Mouse (Mus musculus) c-Kit-positive CD71-negative TER-119-negative erythroid progenitor cells, embryonic 14.5 days (primary cell): ENCODE results near the gene Bsn.

ENCODE experiments used
- DNase-seq: peaks from one replicate; pipeline ENCODE4 v3.0.0-alpha.2; 2013; ENCODE audit warnings: low read depth

Gene Bsn

DNA sequence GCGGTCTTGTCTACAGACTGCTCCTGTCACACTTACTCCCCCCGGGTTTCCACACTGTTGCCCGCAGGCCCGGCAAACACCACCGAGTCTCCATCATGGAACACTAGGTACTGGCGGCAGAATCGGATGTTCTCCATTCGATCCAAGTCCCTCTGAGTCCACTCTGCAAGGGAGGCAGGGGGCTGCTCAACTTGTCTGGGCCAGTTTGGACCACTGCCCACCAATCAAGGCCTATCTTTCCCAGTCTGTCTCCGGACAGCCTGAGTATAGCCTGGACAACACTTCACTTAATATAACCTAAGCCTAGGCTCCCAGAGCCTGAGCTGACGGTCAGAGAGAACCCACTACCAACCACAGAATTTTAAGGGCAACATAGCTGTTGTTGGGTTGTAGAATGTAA lies 96.6 kb downstream of the Bsn start:
- no peak for DNase-seq

DNA sequence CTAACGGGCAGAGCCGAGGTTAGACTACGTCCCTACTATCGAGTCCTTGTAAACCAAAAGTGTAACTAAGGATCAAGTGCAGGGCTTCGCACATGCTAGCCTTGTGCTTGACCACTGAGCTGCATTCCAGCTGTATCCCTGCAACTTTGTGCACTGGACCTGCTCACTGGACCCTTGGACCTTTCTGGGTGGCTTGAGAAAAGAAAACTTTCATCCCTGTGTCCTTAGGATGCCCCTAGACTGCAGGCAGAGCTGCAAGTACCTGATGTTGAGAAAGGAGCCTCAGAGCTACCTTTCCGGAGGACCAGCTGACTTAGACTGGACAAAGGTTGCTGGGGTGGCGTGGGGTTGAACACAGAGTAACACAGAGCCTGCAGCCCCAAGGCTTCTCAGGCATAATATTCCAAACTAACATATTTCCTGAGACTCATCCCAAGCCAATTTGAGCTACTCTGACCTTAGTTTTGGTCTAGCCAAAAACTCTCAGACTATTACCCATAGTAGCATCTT lies 99.5 kb downstream of the Bsn start:
- DNase-seq = no peak

DNA sequence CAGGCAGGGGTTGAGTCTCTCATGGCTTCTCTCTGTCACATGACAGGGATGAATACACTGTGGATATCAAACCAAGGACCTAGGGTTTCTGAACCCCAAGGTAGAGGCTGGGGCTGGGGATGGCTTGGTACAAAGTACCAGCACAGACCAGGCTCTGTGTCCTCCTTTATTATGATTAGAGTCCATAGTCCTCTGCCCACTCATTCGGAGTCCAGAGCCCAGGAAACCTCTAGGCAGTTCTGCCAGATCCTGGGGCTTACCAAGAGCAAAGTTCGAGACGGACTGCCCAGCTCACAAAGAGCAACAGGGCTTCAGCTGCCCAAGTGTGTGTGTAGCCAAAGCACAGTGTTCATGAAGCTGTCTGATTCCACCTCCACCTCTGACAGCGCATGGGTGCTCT lies 104.9 kb downstream of the Bsn start:
- DNase-seq = no peak

DNA sequence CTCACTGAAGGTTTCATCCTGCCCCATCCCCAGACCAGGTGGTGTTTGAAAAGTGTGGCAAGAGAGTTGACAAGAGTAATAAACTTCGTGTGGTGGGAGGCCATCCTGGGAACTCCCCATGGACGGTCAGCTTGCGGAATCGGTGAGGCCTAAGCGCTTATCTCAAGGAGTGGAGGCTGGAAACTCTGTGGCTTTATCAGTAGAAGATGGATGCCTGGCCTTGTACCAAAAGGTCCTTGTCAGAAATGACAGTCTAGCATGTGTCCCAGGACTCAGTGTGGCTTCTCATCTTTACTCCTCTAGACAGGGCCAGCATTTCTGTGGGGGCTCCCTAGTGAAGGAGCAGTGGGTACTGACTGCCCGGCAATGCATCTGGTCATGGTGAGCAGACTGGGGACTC lies 106.6 kb downstream of the Bsn start:
- DNase-seq = no peak

DNA sequence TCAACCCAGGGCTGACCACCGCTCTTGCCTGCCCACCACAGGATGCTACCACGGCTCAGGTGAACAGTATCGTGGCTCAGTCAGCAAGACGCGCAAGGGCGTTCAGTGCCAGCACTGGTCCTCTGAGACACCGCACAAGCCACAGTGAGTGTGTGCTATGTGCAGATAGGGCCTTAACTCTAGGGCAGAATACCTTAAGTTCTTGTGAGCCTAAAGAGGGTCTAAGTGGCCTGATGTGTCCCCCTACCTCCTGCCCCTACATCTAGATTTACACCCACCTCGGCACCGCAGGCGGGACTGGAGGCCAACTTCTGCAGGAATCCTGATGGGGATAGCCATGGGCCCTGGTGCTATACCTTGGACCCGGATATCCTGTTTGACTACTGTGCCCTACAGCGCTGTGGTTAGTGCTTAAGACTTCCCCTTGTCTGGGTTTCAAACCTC lies 107.2 kb downstream of the Bsn start, which contains the start of gene Rnf123:
TSS of gene Rnf123 (minus strand) at position 359 of the 444 bp plus-strand sequence.
- no peak for DNase-seq

DNA sequence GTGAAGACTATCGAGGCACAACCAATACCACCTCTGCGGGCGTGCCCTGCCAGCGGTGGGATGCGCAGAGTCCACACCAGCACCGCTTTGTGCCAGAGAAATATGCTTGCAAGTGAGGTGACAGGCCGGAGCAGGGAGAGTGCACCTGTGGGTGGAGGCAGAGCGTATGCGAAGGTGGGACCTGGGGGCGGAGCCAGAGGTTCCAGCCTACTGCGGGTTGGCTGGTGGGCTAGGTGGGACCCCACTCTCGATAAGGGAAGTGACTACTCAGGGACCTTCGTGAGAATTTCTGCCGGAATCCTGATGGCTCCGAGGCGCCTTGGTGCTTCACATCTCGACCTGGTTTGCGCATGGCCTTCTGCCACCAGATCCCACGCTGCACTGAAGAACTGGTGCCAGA lies 107.6 kb downstream of the Bsn start:
- no peak for DNase-seq

DNA sequence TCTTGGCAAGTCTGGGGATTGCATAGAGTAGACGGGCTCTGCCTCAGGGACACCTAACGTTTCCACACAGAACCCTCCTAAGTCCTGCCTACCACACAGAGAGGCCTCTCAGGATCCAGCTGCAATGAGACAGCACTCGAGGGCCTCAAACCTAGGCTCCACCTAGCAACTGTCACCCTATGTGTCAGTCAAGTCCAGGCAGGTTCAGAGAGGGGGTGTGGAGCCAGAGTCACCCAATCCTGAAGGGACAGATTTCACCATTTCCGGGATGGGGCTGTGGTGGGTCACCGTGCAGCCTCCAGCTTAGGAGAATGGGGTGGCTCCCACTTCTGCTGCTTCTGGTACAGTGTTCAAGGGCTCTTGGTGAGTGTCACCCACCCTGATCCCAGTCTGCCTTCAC lies 110.0 kb downstream of the Bsn start, which contains the start of gene Mst1:
TSS of gene Mst1 (plus strand) at position 269 of the 400 bp plus-strand sequence.
- DNase-seq = no peak

DNA sequence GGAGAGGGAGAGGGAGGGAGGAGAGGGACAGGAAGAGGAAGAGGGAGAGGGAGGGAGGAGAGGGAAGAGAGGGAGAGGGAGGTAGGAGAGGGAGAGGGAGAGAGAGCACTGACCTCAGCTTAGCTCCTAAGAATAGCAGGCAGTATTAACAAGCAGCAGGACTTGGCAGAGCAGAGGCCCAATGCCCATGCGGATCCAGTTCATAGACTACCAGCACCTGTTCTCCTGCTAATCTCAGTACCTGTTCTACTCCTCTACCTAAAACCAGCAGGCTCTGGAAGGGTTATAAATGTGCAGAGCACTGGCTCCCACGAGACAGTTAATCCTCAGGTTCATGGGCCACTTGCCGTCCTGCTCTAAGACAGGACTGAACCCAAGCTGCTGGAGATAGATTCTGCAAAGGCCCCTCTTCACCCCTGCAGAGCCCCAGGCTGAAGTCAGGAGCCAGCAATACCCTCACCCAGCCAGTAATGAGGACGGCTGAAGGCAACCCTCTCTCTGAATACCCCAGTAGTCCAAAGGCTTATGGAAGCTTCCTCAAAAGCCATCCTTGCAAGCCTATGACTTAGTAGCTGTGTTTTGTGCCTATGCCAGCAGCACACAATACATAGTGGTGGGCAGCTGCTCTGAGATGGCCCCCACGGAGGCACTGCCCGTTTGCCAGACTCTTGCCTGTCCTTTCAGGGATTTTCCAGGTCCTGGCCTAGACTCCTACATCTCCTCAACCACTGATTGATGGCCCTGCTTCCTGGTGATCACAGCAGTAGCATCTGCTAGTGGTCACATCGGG lies 116.8 kb downstream of the Bsn start:
- no peak for DNase-seq

DNA sequence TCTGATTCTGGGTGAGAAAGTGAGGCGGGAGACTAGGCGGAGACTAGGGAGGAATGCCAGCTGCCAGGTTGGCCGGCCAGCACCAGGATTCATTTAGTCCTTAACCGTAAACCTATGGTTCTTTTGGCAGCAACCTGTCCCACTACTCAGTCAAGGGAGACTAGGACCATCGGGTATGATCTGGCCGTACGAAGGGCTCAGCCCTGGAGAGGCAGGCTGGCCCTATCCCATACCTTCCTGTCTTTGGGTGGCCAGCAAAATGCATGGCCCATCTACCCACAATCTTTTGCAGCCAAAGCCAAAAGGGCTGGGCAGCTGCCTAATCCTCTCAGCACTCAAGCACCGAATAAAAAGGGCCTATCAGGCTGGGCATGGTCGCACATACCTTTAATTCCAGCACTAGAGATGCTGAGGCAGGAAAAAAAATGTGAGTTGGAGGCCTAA lies 117.7 kb downstream of the Bsn start:
- no peak for DNase-seq

DNA sequence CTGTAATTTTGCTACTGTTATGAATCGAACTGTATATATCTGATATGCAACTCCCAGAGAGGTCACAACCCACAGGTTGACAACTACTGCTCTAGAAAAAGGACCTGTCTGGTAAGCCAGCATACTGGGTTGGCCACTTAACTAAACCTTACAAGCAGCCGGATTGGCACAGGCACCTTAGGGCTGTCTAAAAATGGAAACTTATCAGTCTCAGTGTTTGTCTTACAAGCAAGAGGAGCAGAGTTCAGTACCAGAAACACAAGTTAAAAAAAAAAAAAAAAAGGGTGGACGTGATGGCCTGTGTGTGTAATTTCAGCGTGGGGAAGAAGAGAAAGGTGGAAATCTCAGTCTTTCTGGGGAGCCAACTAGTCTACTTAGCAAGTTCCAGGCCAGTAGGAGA lies 118.4 kb downstream of the Bsn start:
- no peak for DNase-seq

DNA sequence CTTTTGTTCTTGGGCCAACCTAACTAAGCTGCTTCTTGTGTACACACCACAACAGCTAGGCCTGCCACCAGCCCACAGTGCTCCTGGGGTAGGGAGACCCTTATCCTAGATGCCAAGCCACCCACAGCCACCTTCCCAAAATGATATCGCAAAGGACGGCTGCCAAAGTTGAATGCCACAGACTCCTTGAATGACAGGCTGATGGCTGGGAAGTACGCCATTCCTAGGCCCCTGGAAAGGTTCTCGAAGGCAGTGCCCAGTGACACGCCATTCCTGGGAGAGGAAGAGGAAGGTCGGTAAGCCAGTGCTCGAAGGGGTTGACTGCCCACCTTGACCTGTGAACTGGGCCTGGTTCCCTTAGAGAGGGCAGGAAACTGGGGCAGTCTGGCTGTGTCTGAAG lies 120.7 kb downstream of the Bsn start:
- no peak for DNase-seq

DNA sequence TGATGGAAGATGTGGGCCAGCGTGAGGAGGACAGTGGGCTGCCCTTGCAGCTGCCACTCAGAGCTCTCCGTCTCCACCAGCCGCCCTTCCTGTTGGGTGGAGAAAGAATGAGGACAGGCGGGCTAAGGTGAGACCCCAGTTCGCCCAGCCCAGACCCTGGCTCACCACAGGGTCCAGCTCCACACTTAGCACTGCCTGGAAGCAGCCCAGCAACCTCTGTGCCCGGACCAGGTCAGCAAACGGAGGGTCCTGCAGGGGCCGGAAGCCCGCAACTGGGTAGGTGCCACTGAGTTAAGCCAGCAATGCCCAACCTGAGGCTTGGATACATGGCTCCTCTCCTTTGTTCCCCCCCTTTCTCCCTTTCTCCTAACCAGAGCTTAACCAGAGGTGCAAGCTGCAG lies 121.2 kb downstream of the Bsn start:
- DNase-seq = no peak

DNA sequence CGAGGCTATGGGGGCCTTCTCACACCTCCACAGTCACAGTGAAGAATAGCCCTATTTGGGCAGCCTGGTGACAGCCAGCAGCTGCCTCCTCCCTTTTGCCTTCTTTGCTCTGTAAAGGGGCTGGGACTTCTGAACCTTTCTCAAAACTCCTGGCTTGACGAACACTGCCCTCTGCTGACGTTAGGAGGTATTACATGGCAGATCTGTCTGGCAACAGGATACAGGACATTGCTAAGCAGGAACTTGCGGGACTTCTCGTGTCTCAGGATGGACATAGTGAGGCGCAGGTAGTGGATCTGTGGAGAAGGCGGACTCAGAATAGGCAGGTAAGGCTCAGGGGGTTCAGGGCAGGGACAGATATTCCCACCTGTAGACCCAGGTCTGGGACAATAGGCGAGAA lies 122.3 kb downstream of the Bsn start:
- peak; percentile 92 for DNase-seq

DNA sequence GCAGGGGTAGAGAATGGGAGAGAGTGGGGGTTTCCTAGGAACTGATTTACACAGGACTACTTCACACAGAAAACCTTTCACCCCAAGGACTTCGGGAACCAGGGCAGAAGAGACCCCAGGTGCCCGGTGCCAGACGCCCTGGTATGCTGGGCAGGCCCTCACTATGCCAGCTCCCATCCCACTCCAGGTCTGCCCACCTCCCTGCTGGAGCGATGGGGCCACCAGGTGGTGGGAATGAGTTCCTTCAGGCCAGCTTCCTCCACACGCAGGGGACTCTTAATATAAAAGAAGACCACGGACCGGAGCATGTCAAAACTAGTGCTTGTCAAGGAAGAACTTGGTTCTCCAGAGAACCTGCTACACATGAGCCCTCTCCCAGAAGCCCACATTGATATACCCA lies 123.0 kb downstream of the Bsn start:
- DNase-seq = no peak

DNA sequence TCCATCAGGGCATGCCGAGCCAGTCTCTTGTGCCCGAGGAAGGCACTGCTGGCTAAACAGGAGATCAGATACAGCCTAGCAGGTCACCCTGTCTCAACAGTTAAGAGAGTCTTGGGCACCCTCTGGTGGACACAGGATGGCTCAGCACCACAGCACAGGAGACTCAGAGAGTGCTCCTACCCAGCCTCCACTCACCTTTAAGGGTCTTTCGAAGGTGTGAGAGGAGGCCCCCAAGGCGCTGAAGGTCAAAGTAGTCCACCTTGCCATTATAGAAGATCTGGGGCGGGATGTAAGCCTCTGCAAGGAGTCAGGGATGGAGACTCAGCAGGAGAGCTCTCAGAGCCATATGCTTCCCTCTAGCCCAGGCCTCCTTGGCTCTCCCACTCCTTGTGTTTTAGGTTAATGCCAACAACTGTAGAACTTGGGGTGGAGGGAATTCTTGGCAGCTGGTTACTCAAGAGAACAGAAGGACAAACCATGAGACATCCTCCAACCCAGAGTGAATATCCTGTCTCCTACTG lies 124.6 kb downstream of the Bsn start:
- DNase-seq = peak; percentile 66

DNA sequence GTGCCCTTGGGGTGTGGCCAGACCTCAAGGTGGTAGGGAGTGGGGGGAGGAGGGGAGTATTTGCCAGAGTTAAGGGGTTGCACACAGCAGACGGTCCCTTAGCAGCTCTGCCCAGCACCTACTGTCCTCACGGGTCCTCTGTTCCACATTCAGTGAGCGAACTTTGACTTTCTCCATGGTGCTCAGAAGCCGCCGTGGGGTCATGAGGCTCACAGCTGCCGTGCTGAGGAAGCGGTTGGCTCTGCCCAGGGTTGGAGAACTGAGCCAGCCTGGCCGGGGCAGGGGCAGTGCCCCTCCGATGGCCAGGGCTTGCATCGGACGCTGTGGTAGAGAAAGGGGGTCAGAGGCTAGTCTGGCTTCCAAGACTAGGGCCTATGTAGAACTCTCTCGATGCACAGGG lies 126.8 kb downstream of the Bsn start:
- DNase-seq = no peak

DNA sequence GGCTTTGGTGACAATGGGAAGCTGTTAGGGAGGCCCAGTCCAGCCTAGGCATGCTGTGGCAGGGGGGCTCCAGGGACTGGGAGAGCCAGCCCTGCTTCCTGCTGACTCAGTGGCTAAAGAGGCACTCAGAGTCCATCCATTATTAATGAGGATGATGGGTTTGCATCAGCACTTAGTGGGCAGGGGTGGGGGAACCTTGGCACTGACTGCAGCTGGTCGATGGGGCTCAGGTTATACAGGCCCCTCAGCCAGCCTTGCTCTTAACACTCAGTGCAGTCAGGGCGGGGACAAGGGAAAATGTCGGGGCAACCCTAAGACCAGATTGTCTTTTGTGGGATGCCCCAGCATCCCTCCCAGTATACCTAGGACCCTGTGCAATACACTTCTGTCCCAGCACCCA lies 128.0 kb downstream of the Bsn start:
- no peak for DNase-seq

DNA sequence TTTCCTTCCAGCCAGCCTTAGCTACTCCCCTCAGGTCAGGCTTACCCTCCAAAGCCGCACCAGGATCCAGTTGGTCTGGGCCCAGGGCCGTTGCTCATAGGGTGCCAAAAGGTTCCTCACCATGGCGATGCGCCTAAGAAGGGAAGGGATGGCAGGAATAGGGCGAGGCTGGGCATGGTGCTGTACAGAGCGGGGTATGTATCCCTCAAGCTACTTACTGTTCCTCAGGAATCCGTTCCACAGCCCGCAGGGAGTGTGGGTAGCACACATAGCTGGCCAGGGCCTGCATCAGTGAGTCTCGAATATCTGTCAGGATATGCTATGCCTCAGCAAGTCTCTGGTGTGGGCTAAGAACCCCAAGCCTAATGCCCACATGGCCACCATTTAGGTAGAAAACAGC lies 131.9 kb downstream of the Bsn start:
- DNase-seq = no peak

DNA sequence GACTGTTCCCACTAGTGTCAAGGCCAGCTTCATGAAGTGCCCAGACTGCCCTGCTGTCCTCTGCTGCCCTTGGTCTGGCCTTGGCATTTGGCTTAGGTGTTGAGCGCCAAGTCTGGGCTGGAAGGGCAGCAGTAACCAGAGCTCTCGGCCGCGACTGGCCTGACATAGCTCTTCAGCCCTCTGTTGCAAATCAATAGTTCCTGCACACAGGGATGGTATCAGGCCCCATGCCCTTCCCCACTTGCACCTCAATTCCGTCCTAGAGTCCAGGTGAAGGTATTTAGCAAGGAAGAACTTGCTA lies 133.0 kb downstream of the Bsn start:
- no peak for DNase-seq

DNA sequence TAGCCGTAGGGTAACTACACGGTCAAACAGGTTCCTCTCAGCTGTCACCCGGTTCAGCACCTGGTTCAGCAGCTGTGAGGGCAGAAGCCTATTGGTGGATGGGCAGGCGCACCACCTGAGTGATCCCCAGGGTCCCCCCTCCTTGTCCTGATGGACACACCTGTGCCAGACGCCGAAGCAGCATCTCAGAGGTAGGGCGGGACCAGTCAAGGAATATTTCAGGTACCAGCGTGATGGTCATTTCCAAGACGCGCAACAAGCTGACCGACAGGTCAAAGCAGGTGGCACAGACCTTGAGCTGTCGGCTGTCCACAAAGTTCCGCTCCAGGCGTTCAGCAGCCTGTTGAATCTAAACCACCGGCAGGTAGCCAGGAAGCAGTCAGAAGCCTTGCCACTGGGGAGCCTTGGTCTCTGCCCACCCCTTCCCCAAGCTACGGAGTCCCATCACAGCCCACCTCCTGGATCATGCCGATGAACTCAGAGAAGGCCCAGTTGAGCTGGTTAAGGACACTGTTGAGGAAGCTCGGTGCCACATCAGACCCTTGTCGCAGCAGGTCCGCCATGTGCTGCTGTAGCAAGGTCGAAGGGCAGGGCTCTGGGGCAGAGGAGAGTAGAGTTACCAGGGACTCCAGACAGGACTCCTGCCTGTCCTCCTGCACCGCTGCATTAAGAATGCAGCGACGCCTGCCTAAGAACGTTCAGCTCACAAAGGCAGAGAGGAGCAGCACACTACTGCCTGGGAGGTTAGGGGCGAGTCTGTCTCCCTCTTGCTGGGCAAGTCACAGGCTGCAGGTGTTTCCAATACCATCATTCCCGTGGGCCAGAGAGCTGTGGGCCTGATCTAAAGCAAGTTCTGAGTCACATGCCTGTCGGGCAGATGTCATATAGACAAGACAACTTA lies 133.6 kb downstream of the Bsn start:
- DNase-seq = no peak

DNA sequence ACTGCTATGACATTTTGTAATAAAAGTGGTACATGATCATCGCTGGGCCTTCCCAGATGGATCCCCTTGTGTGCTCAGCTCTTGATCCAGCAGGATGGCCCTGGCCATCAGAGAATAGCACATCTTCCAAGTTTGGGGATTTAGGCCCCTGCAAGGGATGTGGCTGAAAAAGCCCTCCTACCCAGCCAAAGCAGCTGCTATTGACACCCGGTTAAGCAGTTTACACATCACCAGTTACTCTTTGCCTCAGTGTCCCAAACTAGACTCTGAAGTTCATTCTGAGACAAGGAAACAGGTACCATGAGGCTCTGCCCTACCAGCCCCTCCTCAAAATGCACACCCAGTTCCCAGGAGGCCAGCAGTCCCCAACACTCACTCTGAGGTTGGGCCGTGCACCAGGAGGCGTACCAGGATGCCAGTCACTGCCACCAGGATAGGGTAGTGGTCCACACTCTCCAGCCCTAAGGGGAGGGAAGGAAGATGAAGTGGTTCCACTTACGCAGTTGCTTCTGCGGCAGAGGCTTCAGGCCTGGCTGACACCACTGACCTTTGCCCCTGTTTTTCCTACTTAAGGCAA lies 134.4 kb downstream of the Bsn start:
- DNase-seq = no peak

DNA sequence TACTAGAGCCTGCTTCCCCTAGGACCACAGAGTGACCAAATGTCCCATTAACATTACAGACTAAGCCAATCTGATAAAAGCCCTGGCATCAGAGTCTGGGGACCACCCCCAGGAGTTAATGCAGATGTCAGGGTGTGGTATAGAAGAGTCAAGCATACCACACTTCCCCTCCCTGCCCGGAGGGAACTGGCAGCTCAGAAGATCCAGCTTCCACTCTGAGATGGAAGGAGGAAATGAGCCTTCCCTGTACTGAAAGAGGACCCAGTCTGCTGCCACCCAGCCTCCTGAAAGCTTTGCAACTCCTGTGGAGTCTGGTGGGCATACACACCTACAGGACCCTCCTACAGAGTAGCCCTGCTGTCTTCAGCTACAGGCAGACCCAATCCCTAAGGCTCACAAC lies 135.1 kb downstream of the Bsn start:
- no peak for DNase-seq
